Mouse (Mus musculus): Measurements from ENCODE around the gene Nr1h2. TPM values are rescaled to one million over a fixed set of nuclear protein-coding genes. Genes with fewer than 3 reads are reported as not detected.

Nr1h2 gene
- polyA plus RNA-seq, 1 experiment from 2014 or later: 53.2 TPM

DNA sequence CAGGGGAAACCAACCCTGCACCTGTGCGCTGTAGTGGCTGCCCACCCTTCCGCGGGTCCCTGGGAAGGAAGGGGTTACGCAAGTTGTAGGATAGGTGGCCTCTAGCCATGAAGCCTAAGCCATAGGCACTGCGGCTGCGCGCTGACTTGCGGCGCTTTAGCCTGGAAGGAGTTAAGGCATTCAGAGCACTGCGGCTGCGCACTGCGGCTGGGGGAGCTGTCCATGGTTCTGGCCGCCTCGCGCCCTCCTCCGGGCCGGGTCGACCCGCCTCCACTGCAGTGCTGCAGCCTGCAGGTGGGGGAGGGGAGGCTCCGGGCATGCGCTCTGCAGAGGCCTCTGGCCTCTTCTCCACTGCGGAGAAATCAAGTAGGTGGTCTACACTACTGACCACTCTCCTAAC, 40.0 kb upstream of the Nr1h2 start:
- Histone ChIP-seq H3K4me2 (peak overlapping the region; percentile 28; the same call in 1 of the 2 replicates), H3K4me1 (replicated peaks) (peaks cover 25% of the 10 kb centered on the region), H3K4me3 (no peak overlapping the region), H3K36me3 (no peaks in the 10 kb centered on the region), H3K9me3 (replicated peaks) (no peaks in the 10 kb centered on the region), H3K27me3 (peaks cover 67% of the 10 kb centered on the region), H3K27ac (no peak overlapping the region), H3K9ac (no peak overlapping the region)
- peak; percentile 51; the same call in 1 of the 2 replicates for ATAC-seq (replicated peaks; ENCODE audit: insufficient number of reproducible peaks, insufficient read depth, low FRiP score, low read depth)
- WGBS: under 1% methylated on average over 18 of the region's 22 CpGs

DNA sequence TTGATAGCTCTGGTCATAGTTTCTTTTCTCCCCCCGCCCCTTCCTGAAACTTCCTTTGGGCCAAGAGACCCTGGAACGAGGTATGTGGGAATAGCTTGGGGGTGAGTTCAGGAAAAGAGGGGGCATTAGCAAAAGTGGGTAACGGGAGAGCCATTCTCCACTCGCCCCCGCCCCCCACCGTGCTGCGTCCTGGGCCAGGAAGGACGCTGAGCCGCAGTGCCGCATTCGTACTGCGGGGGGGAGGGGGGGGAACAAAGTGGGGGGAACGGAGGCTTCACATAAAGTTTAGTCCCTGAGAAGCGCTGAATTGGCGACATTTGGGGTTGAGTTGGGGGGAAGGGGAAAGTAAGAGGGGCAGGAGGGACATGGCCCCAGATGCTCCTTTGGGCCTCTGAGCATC, 39.3 kb upstream of the Nr1h2 start:
- Histone ChIP-seq H3K9me3 (replicated peaks) (no peaks in the 10 kb centered on the region), H3K27me3 (peaks cover 71% of the 10 kb centered on the region), H3K27ac (no peak overlapping the region), H3K4me1 (replicated peaks) (peaks cover 28% of the 10 kb centered on the region), H3K4me3 (no peak overlapping the region), H3K4me2 (no peak overlapping the region), H3K36me3 (no peaks in the 10 kb centered on the region), H3K9ac (no peak overlapping the region)
- 4% methylated on average over 15 of the region's 15 CpGs for WGBS
- no peak for ATAC-seq (replicated peaks; ENCODE audit: insufficient number of reproducible peaks, insufficient read depth, low FRiP score, low read depth)

DNA sequence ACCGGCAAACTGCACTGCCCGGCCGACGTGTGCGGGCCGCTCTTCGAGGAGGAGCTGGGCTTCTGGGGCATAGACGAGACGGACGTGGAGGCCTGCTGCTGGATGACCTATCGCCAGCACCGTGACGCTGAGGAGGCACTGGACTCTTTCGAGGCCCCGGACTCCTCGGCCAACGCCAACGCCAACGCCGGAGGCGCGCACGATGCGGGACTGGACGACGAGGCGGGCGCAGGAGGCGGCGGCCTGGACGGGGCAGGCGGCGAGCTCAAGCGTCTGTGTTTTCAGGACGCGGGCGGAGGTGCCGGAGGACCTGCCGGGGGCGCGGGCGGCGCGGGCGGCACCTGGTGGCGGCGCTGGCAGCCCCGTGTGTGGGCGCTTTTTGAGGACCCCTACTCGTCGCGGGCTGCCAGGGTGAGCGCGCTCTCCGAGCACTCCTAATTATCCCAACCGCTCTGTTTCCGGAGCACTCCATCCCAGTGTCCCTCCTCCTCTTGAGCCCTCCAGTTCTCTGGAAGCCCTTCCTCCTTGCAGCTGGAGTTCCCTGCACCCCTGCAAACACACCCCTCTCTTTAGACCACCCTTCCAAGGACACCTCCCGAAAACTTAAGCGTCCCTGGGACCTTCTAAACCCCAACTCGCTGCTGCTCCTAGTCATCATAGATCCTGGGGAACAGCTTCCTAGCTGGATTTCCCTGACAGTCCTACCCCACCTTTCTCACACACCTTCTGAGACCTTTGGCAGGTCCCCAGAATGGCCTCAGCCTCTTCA, 37.8 kb upstream of the Nr1h2 start:
- Histone ChIP-seq H3K36me3 (no peaks in the 10 kb centered on the region), H3K9me3 (replicated peaks) (no peaks in the 10 kb centered on the region), H3K4me3 (peak overlapping the region; percentile 57), H3K27ac (no peak overlapping the region), H3K4me2 (peak overlapping the region; percentile 94), H3K9ac (peak overlapping the region; percentile 27; the same call in 1 of the 2 replicates), H3K27me3 (peaks cover 86% of the 10 kb centered on the region), H3K4me1 (replicated peaks) (peaks cover 33% of the 10 kb centered on the region)
- no peak for ATAC-seq (replicated peaks; ENCODE audit: insufficient number of reproducible peaks, insufficient read depth, low FRiP score, low read depth)
- WGBS: under 1% methylated on average over 60 of the region's 60 CpGs

DNA sequence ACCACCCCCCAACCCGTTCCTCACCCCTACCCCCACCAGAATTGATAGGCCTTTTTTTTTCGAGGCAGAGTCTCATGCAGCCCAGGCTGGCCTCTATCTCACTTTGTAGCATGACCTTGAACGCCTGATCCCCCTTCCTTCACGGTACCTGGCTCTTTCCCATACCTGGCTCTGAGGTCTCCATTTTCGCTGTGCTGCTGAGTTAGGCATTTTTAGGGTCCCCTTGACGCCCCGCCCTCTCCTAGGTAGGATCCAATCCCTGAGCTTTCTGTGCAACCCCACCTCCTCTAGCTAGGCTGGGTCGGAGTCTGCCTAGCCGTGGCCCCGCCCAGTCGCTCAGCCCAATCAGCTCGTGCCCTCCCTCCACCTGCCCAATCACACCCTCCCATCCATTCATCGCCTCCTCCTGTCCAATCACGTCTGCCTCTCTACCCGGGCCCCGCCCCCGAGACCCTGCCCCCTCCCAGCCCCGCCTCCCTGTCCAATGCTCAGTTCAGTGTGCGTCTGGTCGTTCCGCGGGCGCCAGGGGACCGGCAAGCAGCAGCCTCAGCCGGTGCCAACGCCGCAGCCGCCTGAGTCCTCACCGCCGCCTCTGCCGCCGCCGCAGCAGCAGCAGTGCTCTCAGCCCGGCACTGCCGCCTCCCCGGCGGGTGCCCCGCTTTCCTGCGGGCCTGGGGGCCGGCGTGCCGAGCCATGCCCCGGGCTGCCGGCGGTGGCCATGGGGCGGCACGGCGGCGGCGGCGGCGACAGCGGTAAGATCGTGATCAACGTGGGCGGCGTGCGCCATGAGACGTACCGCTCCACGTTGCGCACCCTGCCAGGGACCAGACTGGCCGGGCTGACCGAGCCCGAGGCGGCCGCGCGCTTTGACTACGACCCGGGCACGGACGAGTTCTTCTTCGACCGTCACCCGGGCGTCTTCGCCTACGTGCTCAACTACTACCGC, 36.9 kb upstream of the Nr1h2 start, which contains the start of gene Kcnc3:
Gene Kcnc3, plus strand, starts transcription at position 263 of the 946 bp plus-strand sequence.
- Histone ChIP-seq H3K9ac (peak within 1 kb of the TSS; percentile 27), H3K4me1 (replicated peaks) (peaks cover 35% of the 10 kb centered on the region), H3K27me3 (peaks cover 91% of the 10 kb centered on the region), H3K4me2 (peak within 1 kb of the TSS; percentile 94), H3K27ac (no peak within 1 kb of the TSS), H3K36me3 (no peaks in the 10 kb centered on the region), H3K9me3 (replicated peaks) (no peaks in the 10 kb centered on the region), H3K4me3 (peak within 1 kb of the TSS; percentile 57)
- ATAC-seq (replicated peaks; ENCODE audit: insufficient number of reproducible peaks, insufficient read depth, low FRiP score, low read depth): peak; percentile 81
- WGBS: under 1% methylated on average over 80 of the region's 80 CpGs

DNA sequence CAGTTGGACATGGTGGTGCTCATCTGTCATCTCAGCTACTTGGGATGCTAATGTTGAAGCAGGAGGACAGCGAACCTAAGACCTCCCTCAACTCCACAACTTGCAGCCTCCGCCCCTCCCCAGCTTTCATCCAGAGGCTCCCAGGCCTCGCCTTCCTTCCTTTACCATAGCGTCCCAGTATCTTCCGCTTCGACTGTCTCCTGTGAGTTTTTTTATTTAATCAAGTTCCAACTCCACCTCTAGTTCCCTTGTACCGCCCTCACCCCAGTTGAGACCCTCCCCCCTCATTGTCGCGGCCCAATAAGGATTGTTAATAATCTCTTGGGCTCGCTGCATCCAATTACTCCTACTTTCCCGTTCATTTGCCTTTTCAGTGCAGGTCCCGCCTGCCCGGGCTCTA, 36.2 kb upstream of the Nr1h2 start:
- Histone ChIP-seq H3K36me3 (no peaks in the 10 kb centered on the region), H3K4me3 (0 out of 2 replicates have a peak overlapping the region, but pooled peaks have one; percentile 57)
- ATAC-seq (replicated peaks; ENCODE audit: insufficient number of reproducible peaks, insufficient read depth, low FRiP score, low read depth): no peak

DNA sequence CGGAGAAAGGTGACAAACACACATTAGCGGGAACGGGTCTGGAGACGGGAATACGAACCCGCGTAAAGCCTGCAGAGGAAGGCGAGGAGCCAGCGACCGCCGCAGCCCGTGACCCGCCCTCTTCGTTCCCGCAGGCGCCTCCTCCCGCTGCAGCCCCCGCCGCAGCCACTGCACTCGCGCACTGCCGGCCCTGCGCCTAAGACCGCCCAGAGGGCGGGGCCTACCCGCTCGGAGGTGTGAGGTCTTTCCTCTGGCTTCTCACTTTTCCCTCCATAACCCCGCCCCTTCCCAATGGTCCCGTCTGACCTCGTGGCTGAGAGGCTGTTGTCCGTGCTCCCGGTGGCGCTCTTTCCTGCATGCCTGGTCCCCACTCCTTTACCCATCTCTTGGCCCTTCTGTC, 35.4 kb upstream of the Nr1h2 start:
- H3K27ac ChIP-seq: no peak overlapping the region
- ATAC-seq (replicated peaks; ENCODE audit: insufficient number of reproducible peaks, insufficient read depth, low FRiP score, low read depth): peak; percentile 29; the same call in 1 of the 2 replicates
- peak overlapping the region; percentile 43 for H3K4me3 ChIP-seq
- H3K9ac ChIP-seq: no peak overlapping the region; the same call in 1 of the 2 replicates
- no peaks in the 10 kb centered on the region for H3K9me3 ChIP-seq (replicated peaks)
- H3K27me3 ChIP-seq: peaks cover 100% of the 10 kb centered on the region
- WGBS: under 1% methylated on average over 33 of the region's 33 CpGs
- H3K4me1 ChIP-seq (replicated peaks): peaks cover 35% of the 10 kb centered on the region
- H3K4me2 ChIP-seq: peak overlapping the region; percentile 94
- no peaks in the 10 kb centered on the region for H3K36me3 ChIP-seq

More for the DNA sequence above, 36.2 kb upstream of the Nr1h2 start:
- Histone ChIP-seq H3K9me3 (replicated peaks) (no peaks in the 10 kb centered on the region), H3K4me2 (peak overlapping the region; percentile 94; the same call in 1 of the 2 replicates), H3K27ac (no peak overlapping the region), H3K27me3 (peaks cover 99% of the 10 kb centered on the region), H3K4me1 (replicated peaks) (peaks cover 35% of the 10 kb centered on the region), H3K9ac (no peak overlapping the region)
- WGBS: 3% methylated on average over 13 of the region's 13 CpGs

DNA sequence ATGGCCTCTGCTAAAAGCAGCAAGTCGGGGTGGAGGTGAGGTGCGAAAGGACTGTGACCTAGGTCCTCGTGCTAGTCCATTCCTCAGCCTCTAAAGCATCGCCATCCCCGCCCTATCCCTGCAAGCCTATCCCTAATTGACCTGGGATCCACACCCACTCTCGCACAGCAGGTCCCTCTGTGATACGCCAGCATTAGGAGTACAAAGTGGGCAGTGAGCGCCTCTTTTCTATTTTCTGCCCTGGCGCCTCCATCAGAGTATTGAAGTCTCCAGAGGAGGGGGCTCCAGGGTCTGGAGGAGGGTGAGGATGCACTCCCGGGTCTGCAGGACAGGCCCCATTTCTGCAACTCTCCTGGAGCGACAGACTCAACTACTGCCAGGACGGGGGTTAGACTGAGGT, 34.6 kb upstream of the Nr1h2 start:
- no peaks in the 10 kb centered on the region for H3K9me3 ChIP-seq (replicated peaks)
- ATAC-seq (replicated peaks; ENCODE audit: insufficient number of reproducible peaks, insufficient read depth, low FRiP score, low read depth): no peak
- H3K9ac ChIP-seq: no peak overlapping the region
- no peaks in the 10 kb centered on the region for H3K36me3 ChIP-seq
- 9% methylated on average over 12 of the region's 12 CpGs for WGBS
- peaks cover 30% of the 10 kb centered on the region for H3K4me1 ChIP-seq (replicated peaks)
- H3K27ac ChIP-seq: no peak overlapping the region
- peaks cover 93% of the 10 kb centered on the region for H3K27me3 ChIP-seq
- peak overlapping the region; percentile 94; the same call in 1 of the 2 replicates for H3K4me2 ChIP-seq
- peak overlapping the region; percentile 43 for H3K4me3 ChIP-seq

DNA sequence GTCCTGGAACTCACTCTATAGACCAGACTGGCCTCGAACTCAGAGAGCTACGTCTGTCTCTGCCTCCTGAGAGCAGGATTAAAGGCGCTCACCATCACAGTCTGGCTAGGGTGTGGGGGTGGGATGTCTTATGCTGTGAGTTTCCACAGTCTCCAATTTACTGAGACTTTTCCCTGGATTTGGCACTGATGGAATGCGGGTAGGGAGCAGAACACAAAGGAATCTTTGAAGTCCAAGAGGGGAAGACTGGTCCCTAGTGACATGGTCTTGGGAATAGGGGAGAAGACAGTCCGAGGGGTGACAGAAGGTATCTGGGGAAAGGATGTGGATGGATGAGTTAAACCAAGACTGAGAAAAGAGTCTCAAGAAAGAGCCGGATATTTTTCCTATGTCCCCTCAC, 33.9 kb upstream of the Nr1h2 start:
- H3K9me3 ChIP-seq (replicated peaks): no peaks in the 10 kb centered on the region
- H3K4me3 ChIP-seq: no peak overlapping the region
- peaks cover 88% of the 10 kb centered on the region for H3K27me3 ChIP-seq
- H3K4me1 ChIP-seq (replicated peaks): peaks cover 30% of the 10 kb centered on the region
- ATAC-seq (replicated peaks; ENCODE audit: insufficient number of reproducible peaks, insufficient read depth, low FRiP score, low read depth): no peak
- 39% methylated on average over 6 of the region's 6 CpGs for WGBS
- H3K4me2 ChIP-seq: no peak overlapping the region
- no peak overlapping the region for H3K27ac ChIP-seq
- no peaks in the 10 kb centered on the region for H3K36me3 ChIP-seq
- no peak overlapping the region for H3K9ac ChIP-seq

DNA sequence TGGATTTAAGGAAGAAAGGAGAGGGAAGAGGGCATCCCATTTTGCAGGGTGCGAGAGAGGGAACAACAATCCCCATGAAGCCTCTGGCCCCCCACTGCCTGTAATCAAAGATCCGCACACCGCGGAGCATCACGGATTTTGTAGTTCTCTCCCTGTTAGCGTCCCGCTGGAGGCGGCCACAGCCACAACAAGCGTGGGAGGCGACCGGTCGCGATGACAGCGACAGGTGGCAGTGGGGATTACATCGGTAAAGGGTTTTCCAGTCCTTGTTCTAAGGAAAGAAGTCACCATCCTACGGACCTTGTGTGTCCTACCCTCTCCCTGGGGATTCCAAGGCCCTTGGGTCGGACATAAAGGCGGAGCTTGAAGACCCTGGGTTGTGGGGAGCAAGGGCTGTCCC, 33.2 kb upstream of the Nr1h2 start:
- Histone ChIP-seq H3K9me3 (replicated peaks) (no peaks in the 10 kb centered on the region), H3K27me3 (peaks cover 81% of the 10 kb centered on the region), H3K36me3 (no peaks in the 10 kb centered on the region), H3K27ac (no peak overlapping the region), H3K4me3 (peak overlapping the region; percentile 31), H3K9ac (no peak overlapping the region), H3K4me2 (peak overlapping the region; percentile 38), H3K4me1 (replicated peaks) (peaks cover 30% of the 10 kb centered on the region)
- under 1% methylated on average over 18 of the region's 18 CpGs for WGBS
- no peak for ATAC-seq (replicated peaks; ENCODE audit: insufficient number of reproducible peaks, insufficient read depth, low FRiP score, low read depth)

DNA sequence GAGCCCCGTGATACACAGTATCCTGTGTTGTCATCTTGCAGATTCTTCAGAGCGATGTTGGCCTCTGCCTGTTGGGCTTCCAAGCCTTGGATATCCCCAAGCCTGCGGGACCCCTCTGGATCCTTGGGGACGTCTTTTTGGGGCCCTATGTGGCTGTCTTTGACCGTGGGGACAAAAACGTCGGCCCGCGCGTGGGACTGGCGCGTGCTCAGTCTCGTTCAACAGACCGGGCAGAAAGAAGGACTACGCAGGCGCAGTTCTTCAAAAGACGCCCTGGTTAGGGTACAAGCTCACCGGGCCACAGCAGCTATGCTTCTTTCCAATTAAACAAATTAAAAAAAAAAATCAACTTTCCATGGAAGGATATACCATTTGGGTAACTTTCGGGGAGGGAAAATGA, 32.8 kb upstream of the Nr1h2 start:
- Histone ChIP-seq H3K27me3 (peaks cover 77% of the 10 kb centered on the region), H3K36me3 (no peaks in the 10 kb centered on the region), H3K27ac (no peak overlapping the region), H3K4me3 (peak overlapping the region; percentile 31), H3K4me1 (replicated peaks) (peaks cover 28% of the 10 kb centered on the region), H3K9ac (no peak overlapping the region), H3K9me3 (replicated peaks) (no peaks in the 10 kb centered on the region), H3K4me2 (peak overlapping the region; percentile 38)
- no peak for ATAC-seq (replicated peaks; ENCODE audit: insufficient number of reproducible peaks, insufficient read depth, low FRiP score, low read depth)
- 10% methylated on average over 19 of the region's 19 CpGs for WGBS

DNA sequence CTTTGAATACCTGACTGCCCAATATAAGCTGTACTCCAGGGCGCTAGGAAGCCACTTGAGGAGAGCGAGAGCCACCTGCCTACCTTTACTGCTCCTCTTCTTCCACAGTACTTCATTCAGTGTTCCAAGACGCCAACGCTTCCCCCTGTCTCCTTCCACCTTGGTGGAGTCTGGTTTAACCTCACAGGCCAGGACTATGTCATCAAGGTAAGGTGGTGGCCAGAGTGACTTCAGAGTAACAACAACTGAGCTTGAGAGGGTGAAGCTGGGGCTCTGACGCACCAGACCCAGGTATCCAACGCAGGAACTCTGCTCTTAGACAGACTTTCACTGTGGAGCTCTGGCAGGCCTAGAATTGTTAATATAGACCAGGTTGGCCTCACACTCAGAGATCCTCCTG, 31.9 kb upstream of the Nr1h2 start:
- Histone ChIP-seq H3K4me2 (no peak overlapping the region), H3K36me3 (no peaks in the 10 kb centered on the region), H3K4me1 (replicated peaks) (peaks cover 19% of the 10 kb centered on the region), H3K9me3 (replicated peaks) (no peaks in the 10 kb centered on the region), H3K4me3 (no peak overlapping the region), H3K27ac (no peak overlapping the region), H3K27me3 (peaks cover 74% of the 10 kb centered on the region), H3K9ac (no peak overlapping the region)
- ATAC-seq (replicated peaks; ENCODE audit: insufficient number of reproducible peaks, insufficient read depth, low FRiP score, low read depth): no peak
- WGBS: 87% methylated on average over 6 of the region's 6 CpGs
